In genomic region chr13:40859652-40860399, GRCm38 (mm10) we compare ENCODE assay signal across 8 mouse cellular contexts. TPM values are rescaled to one million over a fixed set of nuclear protein-coding genes. Genes with fewer than 3 reads are reported as not detected.
DNase-seq lines count a peak whose midpoint lies in the region; ATAC-seq and TF ChIP-seq lines count a peak whose summit lies in the region.

Gene Gcnt2, plus strand, starts transcription at chr13:40859754.

- TF ChIP-seq CTCF in heart, adult 2 months (IDR thresholded peaks at IDR 0.05) = no peak

- TF ChIP-seq POLR2A in heart, adult 2 months (IDR thresholded peaks at IDR 0.05; ENCODE audit: insufficient read depth, low read depth, low read length) = peak; percentile 37; the same call in 1 of the 2 replicates
- no peak for TF ChIP-seq POLR2A in limb, embryonic 14.5 days (IDR thresholded peaks at IDR 0.05; ENCODE audit: borderline replicate concordance, extremely low read depth, insufficient read depth, insufficient read length)

- no peaks in the 10 kb centered on the region for H3K36me3 ChIP-seq in heart, adult 2 months (ENCODE audit: control insufficient read depth, insufficient read depth, low read length)
- no peaks in the 10 kb centered on the region for H3K36me3 ChIP-seq in limb, embryonic 14.5 days (ENCODE audit: control insufficient read depth, insufficient read depth, low read length)
- no peaks in the 10 kb centered on the region for H3K36me3 ChIP-seq in midbrain, embryonic 15.5 days (replicated peaks)

- WGBS in heart, adult 2 months = 28% methylated on average over 22 of the region's 22 CpGs
- 30% methylated on average over 22 of the region's 22 CpGs for WGBS in limb, embryonic 14.5 days
- WGBS in midbrain, embryonic 15.5 days = 65% methylated on average over 22 of the region's 22 CpGs

- peak; percentile 62 for ATAC-seq in limb, embryonic 14.5 days (ENCODE audit: low FRiP score, low read depth)
- ATAC-seq in midbrain, embryonic 15.5 days (replicated peaks) = no peak

- DNase-seq in 3T3-L1 (ENCODE audit: low read depth, low spot score) (peak; percentile 71), adipocyte (ENCODE audit: low spot score) (peak; percentile 62)
- DNase-seq in heart, adult 2 months = peak; percentile 33 to 47
- DNase-seq in kidney, adult 9 months = peak; percentile 96
- DNase-seq in limb, embryonic 14.5 days (ENCODE audit: low spot score) = peak; percentile 36
- DNase-seq in thymus, postnatal 0 days (ENCODE audit: low spot score) = no peak
- DNase-seq in cerebellum, adult 11 months = no peak

- H3K27ac ChIP-seq in heart, adult 2 months = peak within 1 kb of the TSS; percentile 60
- H3K27ac ChIP-seq in limb, embryonic 14.5 days (replicated peaks; ENCODE audit: low read depth, low read length) = no peak within 1 kb of the TSS
- no peak within 1 kb of the TSS for H3K27ac ChIP-seq in midbrain, embryonic 15.5 days

- no peaks in the 10 kb centered on the region for H3K27me3 ChIP-seq in heart, adult 2 months (ENCODE audit: control insufficient read depth, insufficient read depth, low read length)
- no peaks in the 10 kb centered on the region for H3K27me3 ChIP-seq in limb, embryonic 14.5 days (ENCODE audit: control insufficient read depth, insufficient read depth, low read length)
- no peaks in the 10 kb centered on the region for H3K27me3 ChIP-seq in midbrain, embryonic 15.5 days (replicated peaks)

- peak within 1 kb of the TSS; percentile 53 for H3K4me3 ChIP-seq in heart, adult 2 months
- peak within 1 kb of the TSS; percentile 24 for H3K4me3 ChIP-seq in limb, embryonic 14.5 days (replicated peaks; ENCODE audit: low read length)
- no peak within 1 kb of the TSS for H3K4me3 ChIP-seq in midbrain, embryonic 15.5 days

- no peaks in the 10 kb centered on the region for H3K9me3 ChIP-seq in limb, embryonic 14.5 days (ENCODE audit: control insufficient read depth, low read length)
- H3K9me3 ChIP-seq in midbrain, embryonic 15.5 days = no peaks in the 10 kb centered on the region

- no peak for TF ChIP-seq EP300 in heart, adult 2 months (IDR thresholded peaks at IDR 0.05; ENCODE audit: insufficient read depth, low read depth, low read length)

- peak within 1 kb of the TSS; percentile 48 for H3K4me2 ChIP-seq in limb, embryonic 14.5 days (replicated peaks; ENCODE audit: low read depth, low read length, severe bottlenecking)
- peak within 1 kb of the TSS; percentile 16 for H3K4me2 ChIP-seq in midbrain, embryonic 15.5 days

- no peaks in the 10 kb centered on the region for H3K79me2 ChIP-seq in heart, adult 2 months (replicated peaks; ENCODE audit: control insufficient read depth, insufficient read depth, low read length)

- peaks cover 2% of the 10 kb centered on the region; the same call in 1 of the 2 replicates for H3K4me1 ChIP-seq in heart, adult 2 months (ENCODE audit: control insufficient read depth, insufficient read depth, low read length)
- peaks cover 6% of the 10 kb centered on the region for H3K4me1 ChIP-seq in limb, embryonic 14.5 days (ENCODE audit: control insufficient read depth, insufficient read depth, low read length)
- H3K4me1 ChIP-seq in midbrain, embryonic 15.5 days = no peaks in the 10 kb centered on the region

- intact Hi-C loops in heart, adult 2 months (cut with DNase I) = loop anchor here (5.0 kb wide), 1 partner anchor 32 kb away; no protein-coding TSS in a partner anchor

- peak within 1 kb of the TSS; percentile 55 for H3K9ac ChIP-seq in heart, adult 2 months (ENCODE audit: low read depth, low read length)
- H3K9ac ChIP-seq in limb, embryonic 14.5 days (ENCODE audit: low read depth, low read length, severe bottlenecking) = peak within 1 kb of the TSS; percentile 14
- no peak within 1 kb of the TSS for H3K9ac ChIP-seq in midbrain, embryonic 15.5 days

RNA-seq across cellular contexts. Expression of gene Gcnt2, which starts in this region (rescaled TPM):
- 10 to 100 TPM in 1 of 2 experiments, 1 to 10 TPM in 1; 8.5 to 10.4 TPM for total RNA-seq in heart, adult 2 months (2021)
- 2.7 and 4.6 TPM in 2 replicates for polyA plus RNA-seq in heart, adult 2 months (2012; rRNA removed)
- polyA plus RNA-seq in limb, embryonic 14.5 days (2012; rRNA removed) = 1.6 and 1.7 TPM in 2 replicates
- 2.5 TPM in 2 replicates for polyA plus RNA-seq in limb, embryonic 14.5 days (2014; fragmentation: Nextera tagmentation; extraction: Ambion mirVana)
- 3.6 and 3.7 TPM in 2 replicates for polyA plus RNA-seq in midbrain, embryonic 15.5 days (2015; fragmentation: Nextera tagmentation; extraction: Ambion mirVana)
- polyA plus RNA-seq in thymus, postnatal 0 days (2015; fragmentation: Nextera tagmentation; extraction: Ambion mirVana) = 0.77 and 0.82 TPM in 2 replicates

Comparison
In these comparisons a context has a peak if more than half of its experiments do, and no peak if none do; other contexts are left out.
1. DNase-seq: peak in 3T3-L1 (single experiment), adipocyte (single experiment), heart, adult 2 months (2 of 2), kidney, adult 9 months (single experiment) and limb, embryonic 14.5 days (single experiment); none in thymus, postnatal 0 days (single experiment) and cerebellum, adult 11 months (single experiment).